Mouse (Mus musculus) brown adipose tissue, adult 24 weeks (tissue): ENCODE measurements around the gene Iqgap2. TPM values are rescaled to one million over a fixed set of nuclear protein-coding genes. Genes with fewer than 3 reads are reported as not detected.

Source experiments
- H3K27ac ChIP-seq: fragments of 200-500 bp; replicated peaks from 2 replicates; pipeline ENCODE4 v1.5.1; 2012; ENCODE audit warnings: low read depth, mild to moderate bottlenecking, low read length
- H3K4me1 ChIP-seq: fragments of 200-500 bp; 2 replicates; pipeline ENCODE4 v1.6.1; 2012; ENCODE audit warnings: low read length, mixed read lengths; ENCODE audit not compliant: control insufficient read depth, insufficient read depth, insufficient read length
- H3K4me3 ChIP-seq: fragments of 200-500 bp; 2 replicates; pipeline ENCODE4 v1.5.1; 2012; ENCODE audit warnings: low read depth, mild to moderate bottlenecking, low read length, moderate library complexity; ENCODE audit not compliant: insufficient read depth
- polyA plus RNA-seq: library from polyadenylated mRNA; stranded (reverse); fragments of >200 nt; gene quantifications from 2 replicates; pipeline ENCODE4 v1.2.4, GENCODE M21; 2012; ENCODE audit not compliant: missing spikeins, insufficient read depth, insufficient read length

The Iqgap2 gene
- polyA plus RNA-seq, 1 experiment = 2.7 TPM

DNA sequence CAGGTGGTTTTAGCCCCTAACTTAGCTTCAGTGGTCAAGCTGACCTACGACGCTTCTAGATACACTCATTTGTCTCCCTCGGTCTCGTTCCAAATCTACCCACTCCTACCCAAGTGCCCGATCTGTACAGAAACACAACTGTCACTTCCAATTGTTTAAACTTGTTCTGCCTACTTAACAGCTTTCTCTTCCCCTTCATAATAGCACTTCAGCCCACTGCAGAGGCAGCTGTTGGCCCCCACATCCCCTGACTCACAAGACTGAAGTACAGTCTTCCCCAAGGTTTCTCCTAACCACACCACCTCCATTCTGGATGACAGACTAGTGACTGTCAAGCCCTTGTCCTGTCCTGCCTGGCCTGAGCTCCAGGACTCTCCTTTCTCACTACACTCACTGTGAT lies 63.1 kb downstream of the Iqgap2 start:
- H3K27ac ChIP-seq = no peak overlapping the region
- H3K4me3 ChIP-seq = no peak overlapping the region
- no peaks in the 10 kb centered on the region for H3K4me1 ChIP-seq

DNA sequence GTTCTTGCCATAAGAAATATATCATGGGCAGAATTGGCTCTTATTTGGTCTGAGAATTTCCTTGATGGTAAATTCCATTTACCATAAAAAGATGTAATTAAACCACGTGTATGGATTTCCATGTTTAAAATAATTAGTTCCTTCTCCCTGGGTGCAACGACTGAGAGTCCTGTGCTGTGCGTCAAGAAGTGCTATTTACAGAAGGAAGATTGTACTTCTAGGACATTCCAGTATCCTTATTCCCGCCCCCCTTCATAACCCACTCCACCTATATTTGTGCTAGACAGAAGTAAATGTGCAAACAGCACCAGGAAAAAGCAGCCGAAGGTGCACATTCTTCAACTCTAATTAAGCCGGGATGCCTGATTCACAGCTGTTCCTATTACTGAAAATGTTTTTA lies 65.5 kb downstream of the Iqgap2 start:
- Histone ChIP-seq H3K4me1 (no peaks in the 10 kb centered on the region), H3K4me3 (no peak overlapping the region), H3K27ac (no peak overlapping the region)

DNA sequence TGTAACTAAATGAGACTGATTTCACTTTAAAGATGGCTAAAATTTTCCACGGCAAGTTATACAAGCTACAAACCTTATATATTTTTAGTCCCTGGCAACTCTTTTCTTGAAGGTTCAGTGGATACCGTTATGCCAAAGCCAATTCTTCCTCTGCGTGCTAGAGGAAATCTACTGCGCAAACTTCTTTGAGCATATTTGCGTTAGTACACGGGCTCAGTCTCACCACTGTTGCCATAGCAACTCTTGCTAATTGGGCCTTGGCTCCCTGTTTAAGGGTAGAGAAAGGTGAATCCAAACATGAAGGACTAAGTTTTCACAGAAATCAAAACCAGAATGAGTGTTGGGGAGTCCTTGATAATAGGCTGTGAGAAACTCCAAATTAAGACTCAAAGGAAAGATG lies 68.8 kb downstream of the Iqgap2 start:
- Histone ChIP-seq H3K4me1 (no peaks in the 10 kb centered on the region), H3K4me3 (no peak overlapping the region), H3K27ac (no peak overlapping the region)

GRCm38 (mm10) chr13:95820071-95820470 lies 71.7 kb downstream of the Iqgap2 start:
- Histone ChIP-seq H3K4me3 (no peak overlapping the region), H3K4me1 (no peaks in the 10 kb centered on the region), H3K27ac (no peak overlapping the region)

- Histone ChIP-seq H3K4me1 (no peaks in the 10 kb centered on the region), H3K27ac (no peak overlapping the region), H3K4me3 (no peak overlapping the region)
Observed at GRCm38 (mm10) chr13:95818941-95819340, 72.8 kb downstream of the Iqgap2 start.

DNA sequence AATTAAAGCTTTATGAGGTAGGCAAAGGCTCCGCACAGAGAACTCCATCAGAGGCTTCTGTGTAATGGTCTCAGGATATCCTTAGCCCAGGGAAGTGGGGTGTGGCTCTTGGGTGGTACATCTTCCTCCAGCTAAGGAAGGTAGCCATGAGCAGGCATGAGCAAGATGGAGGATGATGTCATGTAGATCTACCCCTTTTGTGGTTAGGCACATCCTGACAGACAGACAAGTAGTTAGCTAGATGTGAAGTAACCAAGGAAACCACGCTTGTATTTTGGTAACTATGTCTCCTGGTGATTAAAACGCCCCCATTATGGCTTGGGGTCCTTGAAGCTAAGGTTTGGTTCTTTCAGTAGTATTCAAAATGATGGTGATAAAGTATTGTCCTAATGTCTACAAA lies 78.1 kb downstream of the Iqgap2 start:
- Histone ChIP-seq H3K4me3 (no peak overlapping the region), H3K4me1 (no peaks in the 10 kb centered on the region), H3K27ac (no peak overlapping the region)

DNA sequence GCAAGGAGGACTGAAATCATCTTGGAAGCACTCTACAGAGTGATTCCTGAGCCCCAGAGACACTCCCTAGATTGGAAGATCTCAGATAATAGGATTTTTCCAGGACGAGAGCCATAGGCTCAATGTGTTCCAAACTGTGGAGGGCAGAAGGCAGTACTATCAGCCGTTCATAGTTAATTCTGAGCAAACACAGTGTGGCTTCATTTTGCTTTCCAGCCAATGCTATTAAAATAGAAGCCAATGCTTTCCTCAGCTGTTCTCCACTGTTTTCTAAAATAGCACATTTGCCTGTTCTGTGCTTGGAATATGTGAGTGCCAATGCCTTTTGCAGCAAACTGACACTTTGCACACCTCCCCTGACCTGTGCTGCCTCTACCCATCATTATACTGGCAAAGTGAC lies 80.9 kb downstream of the Iqgap2 start:
- Histone ChIP-seq H3K4me1 (no peaks in the 10 kb centered on the region), H3K27ac (no peak overlapping the region), H3K4me3 (no peak overlapping the region)

DNA sequence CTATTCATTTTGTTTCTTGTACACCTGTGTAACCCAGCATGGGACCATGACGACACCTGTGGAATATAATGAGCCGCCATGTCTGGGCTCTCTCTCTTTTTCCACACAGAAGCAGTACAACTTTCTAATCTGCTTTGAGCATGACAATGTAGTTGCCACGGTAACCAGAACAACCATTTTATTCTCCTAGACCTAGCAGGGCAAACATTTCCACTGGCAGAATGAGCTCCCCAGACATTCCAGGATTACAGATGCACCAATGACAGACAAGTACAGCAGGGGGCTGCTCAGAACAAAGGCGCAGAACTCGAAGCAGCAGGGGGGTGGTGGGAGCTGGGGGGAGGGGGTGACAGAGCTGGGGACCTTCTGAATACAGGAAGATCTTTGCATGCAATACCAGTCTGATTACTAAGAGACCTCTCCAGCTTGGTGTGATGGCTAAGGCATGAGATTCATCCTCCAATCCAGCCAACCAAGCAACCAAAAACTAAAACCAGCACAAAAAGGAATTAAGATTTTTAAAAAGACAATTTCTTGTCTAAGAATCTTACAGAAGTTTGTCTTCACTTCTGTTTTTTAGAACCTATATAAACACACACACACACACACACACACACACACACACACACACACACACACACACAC lies 84.5 kb downstream of the Iqgap2 start:
- no peak overlapping the region for H3K4me3 ChIP-seq
- no peak overlapping the region for H3K27ac ChIP-seq
- H3K4me1 ChIP-seq = no peaks in the 10 kb centered on the region

GRCm38 (mm10) chr13:95805469-95806166 lies 86.1 kb downstream of the Iqgap2 start:
- H3K27ac ChIP-seq = no peak overlapping the region
- no peak overlapping the region for H3K4me3 ChIP-seq
- no peaks in the 10 kb centered on the region for H3K4me1 ChIP-seq

DNA sequence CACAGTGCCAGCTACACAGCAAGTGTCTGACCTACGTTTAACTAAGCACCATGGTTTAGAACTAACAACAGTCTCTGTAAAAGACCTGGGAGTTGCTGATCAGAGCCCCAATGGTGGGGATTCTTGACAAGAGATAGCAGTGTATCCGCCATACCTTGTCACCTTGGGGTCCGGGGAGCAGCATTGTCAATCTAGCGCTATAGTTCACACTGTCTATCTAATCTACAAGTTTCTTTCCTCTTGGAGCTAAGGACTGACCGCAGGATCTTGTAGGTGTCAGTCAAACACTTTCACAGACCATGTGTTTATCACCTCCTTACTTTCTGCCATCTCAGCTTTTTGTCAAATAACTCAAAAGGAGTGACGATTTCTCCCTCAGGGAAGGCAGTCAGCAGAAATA lies 87.6 kb downstream of the Iqgap2 start:
- Histone ChIP-seq H3K4me1 (no peaks in the 10 kb centered on the region; the same call in 1 of the 2 replicates), H3K4me3 (no peak overlapping the region), H3K27ac (no peak overlapping the region)

GRCm38 (mm10) chr13:95800925-95801324 lies 90.8 kb downstream of the Iqgap2 start:
- Histone ChIP-seq H3K4me1 (no peaks in the 10 kb centered on the region; the same call in 1 of the 2 replicates), H3K4me3 (no peak overlapping the region), H3K27ac (no peak overlapping the region)

DNA sequence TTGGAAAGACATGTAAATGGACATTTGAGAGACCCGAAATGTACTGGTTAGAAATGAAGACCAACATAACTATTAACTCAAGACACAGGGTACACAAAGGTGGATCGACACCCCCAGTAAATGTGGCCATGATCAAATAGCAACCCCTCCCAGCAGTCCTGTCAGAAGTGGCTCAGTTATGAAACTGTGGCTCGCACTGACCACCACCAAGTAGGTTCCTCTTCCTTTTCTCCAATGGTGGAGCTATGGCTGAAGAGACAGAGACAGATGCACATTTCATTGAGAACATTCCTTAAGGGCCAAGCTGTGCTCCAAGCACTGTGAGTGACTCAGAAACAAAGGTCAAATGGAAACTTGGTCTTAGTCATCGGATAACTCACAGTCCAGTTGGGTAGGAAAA lies 92.4 kb downstream of the Iqgap2 start:
- Histone ChIP-seq H3K4me3 (no peak overlapping the region), H3K4me1 (no peaks in the 10 kb centered on the region; the same call in 1 of the 2 replicates), H3K27ac (no peak overlapping the region)

GRCm38 (mm10) chr13:95798721-95799120 lies 93.0 kb downstream of the Iqgap2 start:
- Histone ChIP-seq H3K27ac (no peak overlapping the region), H3K4me1 (no peaks in the 10 kb centered on the region; the same call in 1 of the 2 replicates), H3K4me3 (no peak overlapping the region)

- H3K4me1 ChIP-seq = no peaks in the 10 kb centered on the region; the same call in 1 of the 2 replicates
- no peak overlapping the region for H3K4me3 ChIP-seq
- no peak overlapping the region for H3K27ac ChIP-seq
Observed at GRCm38 (mm10) chr13:95797530-95797929, 94.2 kb downstream of the Iqgap2 start.

GRCm38 (mm10) chr13:95794346-95794745 lies 97.4 kb downstream of the Iqgap2 start:
- no peak overlapping the region for H3K27ac ChIP-seq
- no peaks in the 10 kb centered on the region; the same call in 1 of the 2 replicates for H3K4me1 ChIP-seq
- no peak overlapping the region for H3K4me3 ChIP-seq

DNA sequence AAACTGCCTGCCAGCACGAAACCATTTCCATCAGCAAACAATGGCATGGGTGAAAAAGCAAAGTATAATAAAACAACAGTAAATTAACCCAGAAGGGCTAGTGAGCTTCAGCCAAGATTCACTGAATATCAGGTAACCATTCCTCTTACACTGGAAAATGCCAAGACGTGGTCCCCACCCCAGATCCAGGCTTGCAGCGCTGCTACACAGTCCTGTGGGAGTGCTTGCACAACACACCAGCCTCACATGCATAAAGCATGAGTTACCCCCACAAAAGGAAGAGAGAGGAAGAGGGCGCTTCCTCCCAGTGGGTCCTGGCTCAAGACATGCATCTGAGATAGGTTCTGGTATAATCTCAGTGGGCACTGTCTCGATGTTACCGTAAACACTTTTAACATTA lies 100.8 kb downstream of the Iqgap2 start:
- H3K27ac ChIP-seq = no peak overlapping the region
- H3K4me1 ChIP-seq = peaks cover 3% of the 10 kb centered on the region; the same call in 1 of the 2 replicates
- H3K4me3 ChIP-seq = no peak overlapping the region
